Mouse (Mus musculus) kidney, adult 9 months (tissue): ENCODE measurements around the gene Uck1.
A peak's percentile ranks its signal among the peaks of the same experiment; 100 is the strongest.

ENCODE experiments used
- DNase-seq: peaks from one replicate; pipeline ENCODE4 v3.0.0; 2022

Uck1 gene

GRCm38 (mm10) chr2:32218541-32219334 is 41.2 kb downstream of the Uck1 start:
- DNase-seq = peak; percentile 88

- DNase-seq = no peak
Measured at GRCm38 (mm10) chr2:32218113-32218512, 41.8 kb downstream of the Uck1 start.

GRCm38 (mm10) chr2:32217656-32218055 is 42.3 kb downstream of the Uck1 start:
- no peak for DNase-seq

GRCm38 (mm10) chr2:32216506-32216905 is 43.5 kb downstream of the Uck1 start:
- no peak for DNase-seq

GRCm38 (mm10) chr2:32215576-32215975 is 44.4 kb downstream of the Uck1 start:
- no peak for DNase-seq

GRCm38 (mm10) chr2:32213000-32213399 is 47.0 kb downstream of the Uck1 start:
- no peak for DNase-seq

- no peak for DNase-seq
Measured at GRCm38 (mm10) chr2:32211689-32212088, 48.3 kb downstream of the Uck1 start.

GRCm38 (mm10) chr2:32207682-32208081 is 52.3 kb downstream of the Uck1 start:
- peak; percentile 80 for DNase-seq
